Mouse (Mus musculus): ENCODE measurements around the gene Dclk1. TPM values are rescaled to one million over a fixed set of nuclear protein-coding genes. Genes with fewer than 3 reads are reported as not detected.
A peak's percentile ranks its signal among the peaks of the same experiment; 100 is the strongest.

Dclk1 gene
- polyA plus RNA-seq, 1 experiment, result 89.6 TPM

DNA sequence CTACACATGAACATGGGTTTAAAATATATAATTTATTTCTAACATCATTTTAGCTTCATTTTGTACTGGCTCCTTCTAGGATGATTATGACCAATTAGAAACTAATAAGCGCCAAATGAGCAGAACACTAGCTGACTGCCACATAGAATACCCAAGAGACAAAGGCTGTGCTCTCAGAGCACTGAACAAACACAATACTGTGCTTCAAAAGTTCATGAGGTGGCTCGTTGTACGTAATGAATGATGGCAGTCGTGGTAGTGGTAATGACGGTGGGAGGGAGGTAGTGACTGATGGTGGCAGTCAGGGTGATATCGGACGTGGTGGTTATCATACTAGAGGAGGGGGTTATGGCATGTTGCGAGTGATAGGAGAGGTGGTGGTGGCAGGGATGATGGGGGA is 125.0 kb downstream of the Dclk1 start:
- no peak for TF ChIP-seq CTCF (IDR thresholded peaks at IDR 0.05; ENCODE audit: borderline replicate concordance, insufficient read depth, low read length)
- no peak overlapping the region for H3K4me3 ChIP-seq (ENCODE audit: insufficient read depth, low read length)
- no peaks in the 10 kb centered on the region for H3K4me1 ChIP-seq (ENCODE audit: control insufficient read depth, insufficient read depth, low read length)
- no peak overlapping the region for H3K27ac ChIP-seq (ENCODE audit: insufficient read depth, low read length)

DNA sequence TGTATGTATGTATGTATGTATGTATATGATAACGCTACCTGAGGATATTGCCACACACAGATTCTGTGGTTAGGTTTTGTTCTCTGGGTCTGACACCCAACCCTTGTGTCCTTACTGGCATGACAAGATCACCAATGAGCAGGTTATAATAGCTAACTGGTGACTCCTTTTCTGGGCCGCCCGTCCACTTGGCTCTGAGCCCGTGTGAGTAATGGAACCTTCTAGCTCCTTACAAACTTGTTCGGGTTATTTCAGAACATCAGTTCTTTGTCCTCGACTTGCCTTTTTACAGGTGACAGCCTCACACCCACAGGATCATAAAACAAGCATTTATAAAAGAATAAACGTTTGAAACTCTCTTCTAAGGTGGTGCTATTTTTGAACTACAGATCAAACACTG is 127.0 kb downstream of the Dclk1 start:
- no peak for TF ChIP-seq POLR2A (IDR thresholded peaks at IDR 0.05; ENCODE audit: low read depth, low read length)
- no peak for TF ChIP-seq CTCF (IDR thresholded peaks at IDR 0.05; ENCODE audit: borderline replicate concordance, insufficient read depth, low read length)
- Histone ChIP-seq H3K27ac (ENCODE audit: insufficient read depth, low read length) (no peak overlapping the region), H3K4me1 (ENCODE audit: control insufficient read depth, insufficient read depth, low read length) (no peaks in the 10 kb centered on the region), H3K4me3 (ENCODE audit: insufficient read depth, low read length) (no peak overlapping the region)

DNA sequence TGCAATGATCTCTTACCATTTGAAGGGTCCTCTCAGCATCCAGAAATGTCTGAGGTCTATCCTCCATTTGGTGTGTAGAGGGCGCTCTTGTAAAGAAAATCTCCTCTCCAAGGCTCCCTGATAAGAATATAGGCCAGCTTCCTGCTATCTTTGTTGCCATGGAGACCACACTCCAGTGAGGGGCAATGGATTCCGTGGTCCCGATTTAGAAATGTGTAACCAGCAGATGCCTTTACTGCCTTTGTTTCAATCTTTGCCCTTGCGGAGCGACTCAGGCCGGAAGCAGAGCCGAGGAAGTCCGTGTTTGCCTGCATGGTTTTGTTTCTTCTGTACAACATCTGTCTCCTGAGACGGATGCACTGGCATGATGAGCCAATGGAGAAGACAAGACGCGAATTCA is 131.5 kb downstream of the Dclk1 start:
- peak overlapping the region; percentile 24 for H3K4me3 ChIP-seq (ENCODE audit: insufficient read depth, low read length)
- H3K27ac ChIP-seq (ENCODE audit: insufficient read depth, low read length), result no peak overlapping the region
- no peak for TF ChIP-seq CTCF (IDR thresholded peaks at IDR 0.05; ENCODE audit: borderline replicate concordance, insufficient read depth, low read length)
- no peak for TF ChIP-seq POLR2A (IDR thresholded peaks at IDR 0.05; ENCODE audit: low read depth, low read length)

DNA sequence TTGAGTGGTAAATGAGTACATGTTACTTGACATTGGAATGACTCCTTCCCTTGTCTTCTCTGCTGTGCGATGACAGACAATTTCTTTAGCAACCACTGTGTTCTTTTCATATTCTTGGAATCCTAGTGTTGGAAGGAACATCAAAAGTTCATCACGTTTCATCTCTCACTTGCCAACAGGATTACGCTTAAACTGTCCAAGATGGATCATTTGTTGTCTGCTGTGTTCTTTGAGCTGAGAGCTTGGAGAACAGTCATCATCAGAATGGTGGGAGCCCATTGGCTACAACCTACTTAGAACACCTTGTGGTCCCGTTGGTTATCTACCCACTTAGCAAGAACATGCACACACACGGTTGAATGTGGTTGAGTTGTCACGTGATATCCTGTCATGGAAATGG is 136.4 kb downstream of the Dclk1 start:
- no peak overlapping the region for H3K4me3 ChIP-seq (ENCODE audit: insufficient read depth, low read length)
- no peak overlapping the region for H3K27ac ChIP-seq (ENCODE audit: insufficient read depth, low read length)
- no peak for TF ChIP-seq CTCF (IDR thresholded peaks at IDR 0.05; ENCODE audit: borderline replicate concordance, insufficient read depth, low read length)
- no peak for TF ChIP-seq POLR2A (IDR thresholded peaks at IDR 0.05; ENCODE audit: low read depth, low read length)
- H3K4me1 ChIP-seq (ENCODE audit: control insufficient read depth, insufficient read depth, low read length), result no peaks in the 10 kb centered on the region

More for the DNA sequence above, 131.5 kb downstream of the Dclk1 start:
- H3K4me1 ChIP-seq (ENCODE audit: control insufficient read depth, insufficient read depth, low read length), result no peaks in the 10 kb centered on the region

DNA sequence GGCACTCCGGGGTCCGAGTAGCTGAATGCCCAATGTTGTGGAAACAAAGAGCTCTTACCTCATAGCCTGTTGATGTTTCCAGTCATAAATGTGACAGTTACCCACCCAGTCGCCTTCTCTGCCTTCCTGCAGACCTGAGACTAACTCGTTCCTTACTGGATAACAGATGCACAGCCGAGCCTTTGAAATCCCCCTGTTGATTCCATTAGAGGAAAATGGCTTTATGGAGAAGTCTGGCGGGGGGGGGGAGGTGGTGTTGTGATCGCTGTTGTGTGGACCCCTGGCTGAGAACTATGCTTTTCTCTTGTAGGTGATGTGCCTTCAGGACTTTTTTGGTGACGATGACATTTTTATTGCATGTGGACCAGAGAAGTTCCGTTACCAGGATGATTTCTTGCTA is 138.3 kb downstream of the Dclk1 start:
- no peak overlapping the region for H3K4me3 ChIP-seq (ENCODE audit: insufficient read depth, low read length)
- no peaks in the 10 kb centered on the region for H3K4me1 ChIP-seq (ENCODE audit: control insufficient read depth, insufficient read depth, low read length)
- TF ChIP-seq CTCF (IDR thresholded peaks at IDR 0.05; ENCODE audit: borderline replicate concordance, insufficient read depth, low read length), result no peak
- TF ChIP-seq POLR2A (IDR thresholded peaks at IDR 0.05; ENCODE audit: low read depth, low read length), result no peak
- H3K27ac ChIP-seq (ENCODE audit: insufficient read depth, low read length), result no peak overlapping the region

DNA sequence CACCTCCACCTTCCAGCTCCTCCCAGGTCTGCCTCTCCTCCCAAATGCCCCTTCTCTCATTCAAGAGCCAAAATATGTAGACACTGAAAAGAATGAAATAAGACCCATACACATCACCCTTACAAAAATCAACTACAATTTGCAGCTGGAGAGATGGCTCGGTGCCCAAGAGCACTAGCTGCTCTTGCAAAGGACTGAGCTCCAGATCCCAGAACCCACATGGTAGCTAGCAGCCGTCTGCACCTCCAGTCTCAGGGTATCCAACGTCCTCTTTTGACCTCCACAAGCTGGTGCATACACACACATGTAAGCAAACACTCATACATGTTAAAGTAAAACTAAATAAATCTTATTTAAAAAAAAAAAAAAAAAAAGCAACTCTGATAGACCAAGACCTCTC is 150.4 kb downstream of the Dclk1 start:
- peak overlapping the region; percentile 21; the same call in 1 of the 2 replicates for H3K27ac ChIP-seq (ENCODE audit: insufficient read depth, low read length)
- H3K4me3 ChIP-seq (ENCODE audit: insufficient read depth, low read length), result no peak overlapping the region
- H3K4me1 ChIP-seq (ENCODE audit: control insufficient read depth, insufficient read depth, low read length), result peaks cover 9% of the 10 kb centered on the region
- no peak for TF ChIP-seq POLR2A (IDR thresholded peaks at IDR 0.05; ENCODE audit: low read depth, low read length)
- no peak for TF ChIP-seq CTCF (IDR thresholded peaks at IDR 0.05; ENCODE audit: borderline replicate concordance, insufficient read depth, low read length)

DNA sequence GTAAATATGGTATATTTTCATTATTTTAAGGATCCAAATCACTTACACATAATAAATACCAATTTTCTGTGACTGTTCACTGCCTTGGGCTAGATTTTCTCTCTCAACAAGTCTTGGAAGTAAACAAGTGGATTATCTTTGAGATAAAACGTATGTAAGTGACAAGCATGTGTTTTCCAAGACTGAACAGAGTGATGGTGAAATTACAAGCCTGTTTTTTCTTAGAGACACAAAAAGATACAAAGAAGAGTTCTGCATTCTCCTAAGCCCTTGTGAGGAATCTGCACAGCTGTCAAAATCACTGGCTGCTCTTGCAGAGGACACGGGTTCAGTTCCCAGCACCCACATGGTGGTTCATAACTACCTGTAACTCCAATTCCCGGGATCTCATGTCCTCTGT is 151.4 kb downstream of the Dclk1 start:
- no peak for TF ChIP-seq POLR2A (IDR thresholded peaks at IDR 0.05; ENCODE audit: low read depth, low read length)
- no peak for TF ChIP-seq CTCF (IDR thresholded peaks at IDR 0.05; ENCODE audit: borderline replicate concordance, insufficient read depth, low read length)
- H3K4me1 ChIP-seq (ENCODE audit: control insufficient read depth, insufficient read depth, low read length), result peaks cover 10% of the 10 kb centered on the region
- H3K27ac ChIP-seq (ENCODE audit: insufficient read depth, low read length), result no peak overlapping the region
- no peak overlapping the region for H3K4me3 ChIP-seq (ENCODE audit: insufficient read depth, low read length)

DNA sequence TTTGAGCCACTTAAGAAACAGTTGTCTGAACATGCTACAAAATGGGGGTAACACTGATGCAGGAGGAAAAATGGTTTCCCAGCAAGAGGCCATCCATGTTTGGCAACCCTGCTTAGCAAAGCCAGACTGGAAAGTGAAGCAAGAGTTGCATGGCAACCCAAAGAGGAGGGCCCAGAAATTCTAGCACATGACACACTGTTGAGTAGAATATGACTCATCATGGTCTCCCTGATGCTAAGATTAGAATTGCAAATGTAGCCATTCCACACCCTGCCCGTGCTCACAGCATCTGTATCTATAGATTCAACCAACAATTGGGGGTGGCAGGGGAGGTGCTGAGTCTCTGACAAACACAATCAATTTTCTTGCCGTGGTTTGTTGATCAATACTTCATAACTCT is 154.6 kb downstream of the Dclk1 start:
- no peak overlapping the region for H3K4me3 ChIP-seq (ENCODE audit: insufficient read depth, low read length)
- TF ChIP-seq CTCF (IDR thresholded peaks at IDR 0.05; ENCODE audit: borderline replicate concordance, insufficient read depth, low read length), result no peak
- TF ChIP-seq POLR2A (IDR thresholded peaks at IDR 0.05; ENCODE audit: low read depth, low read length), result no peak
- H3K4me1 ChIP-seq (ENCODE audit: control insufficient read depth, insufficient read depth, low read length), result peaks cover 17% of the 10 kb centered on the region
- peak overlapping the region; percentile 62 for H3K27ac ChIP-seq (ENCODE audit: insufficient read depth, low read length)

DNA sequence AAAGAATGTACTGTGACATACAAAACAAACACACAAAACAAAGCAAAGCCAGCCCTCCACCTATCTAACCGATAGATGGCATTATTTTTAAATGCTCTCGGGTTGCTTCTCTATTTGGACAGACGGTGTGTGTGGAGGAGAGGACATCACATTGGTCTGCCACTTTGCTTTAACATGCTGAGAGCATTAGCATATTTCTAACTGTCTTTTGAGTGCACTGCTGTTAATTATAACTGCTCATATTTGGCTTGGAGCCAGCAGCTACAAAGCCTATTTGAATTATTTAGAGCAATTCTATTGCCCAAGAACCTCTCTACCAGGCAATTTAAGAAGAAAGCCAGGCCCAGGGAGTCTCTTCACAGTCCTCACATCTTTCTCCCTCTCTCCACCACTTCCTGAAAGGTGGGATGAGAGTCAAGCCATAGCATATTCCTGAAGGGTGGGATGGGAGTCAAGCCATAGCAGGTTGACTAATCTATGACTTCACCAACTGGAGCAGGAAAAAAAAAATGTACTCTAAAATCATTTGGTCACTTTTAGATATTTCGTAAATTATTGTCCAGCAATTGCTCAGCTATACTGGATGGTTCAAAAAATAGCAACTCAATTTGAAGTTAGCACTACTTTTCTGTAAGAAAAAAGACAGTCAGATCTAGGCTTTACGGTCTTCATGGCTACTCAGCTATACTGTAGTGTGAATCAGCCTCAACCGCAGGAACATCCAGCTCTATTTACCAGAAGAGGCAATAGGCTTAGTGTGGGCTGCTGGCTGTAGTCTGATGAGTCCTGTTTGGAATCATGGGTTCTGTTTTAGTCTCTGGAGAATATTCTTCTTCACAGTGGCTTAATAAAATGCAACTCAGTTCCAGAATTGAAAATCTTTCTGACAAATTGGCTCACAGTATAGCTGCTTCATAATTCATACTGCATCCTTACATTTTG is 155.9 kb downstream of the Dclk1 start:
- Histone ChIP-seq H3K4me3 (ENCODE audit: insufficient read depth, low read length) (no peak overlapping the region), H3K27ac (ENCODE audit: insufficient read depth, low read length) (peak overlapping the region; percentile 81), H3K4me1 (ENCODE audit: control insufficient read depth, insufficient read depth, low read length) (peaks cover 17% of the 10 kb centered on the region)
- TF ChIP-seq POLR2A (IDR thresholded peaks at IDR 0.05; ENCODE audit: low read depth, low read length) (no peak), CTCF (IDR thresholded peaks at IDR 0.05; ENCODE audit: borderline replicate concordance, insufficient read depth, low read length) (no peak)

DNA sequence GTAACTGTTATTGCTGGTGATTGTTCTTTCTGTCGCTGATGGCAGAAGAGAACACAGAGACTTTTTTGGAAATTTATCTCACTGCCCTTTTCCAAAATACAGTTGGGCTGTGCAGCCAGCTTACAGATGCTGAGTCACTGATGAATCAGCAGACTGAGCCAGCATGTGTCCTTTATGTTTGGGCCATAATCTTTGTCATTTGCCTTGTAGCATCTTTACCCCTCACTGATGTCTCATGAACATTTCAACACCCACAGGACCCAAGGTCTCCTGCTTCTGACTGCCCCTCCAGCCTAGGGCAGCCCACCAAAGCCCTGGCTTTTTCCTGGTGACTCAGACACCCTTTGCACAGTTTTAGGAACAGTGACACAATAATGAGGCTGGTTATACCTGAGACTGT is 159.1 kb downstream of the Dclk1 start:
- peak overlapping the region; percentile 90 for H3K27ac ChIP-seq (ENCODE audit: insufficient read depth, low read length)
- H3K4me1 ChIP-seq (ENCODE audit: control insufficient read depth, insufficient read depth, low read length), result peaks cover 14% of the 10 kb centered on the region
- H3K4me3 ChIP-seq (ENCODE audit: insufficient read depth, low read length), result no peak overlapping the region
- no peak for TF ChIP-seq POLR2A (IDR thresholded peaks at IDR 0.05; ENCODE audit: low read depth, low read length)
- no peak for TF ChIP-seq CTCF (IDR thresholded peaks at IDR 0.05; ENCODE audit: borderline replicate concordance, insufficient read depth, low read length)
